Comparison of ENCODE assay signal across 1 mouse cellular context in genomic region chr5:118029420-118029819, GRCm38 (mm10).
TF ChIP-seq lines count a peak whose summit lies in the region.

No protein-coding gene starts in this region.

TF ChIP-seq in CH12.LX, 34 proteins besides CTCF, POLR2A, EP300 and RAD21 (continued from another document):
- TF ChIP-seq TBP (conservative IDR thresholded peaks at IDR 0.05; ENCODE audit: low read depth, low read length) (no peak), ETS1 (conservative IDR thresholded peaks at IDR 0.05; ENCODE audit: low read depth, low read length) (0 out of 2 replicates have a peak, but pooled peaks have one; percentile 19), IRF4 (IDR thresholded peaks at IDR 0.05; ENCODE audit: low read depth, low read length) (peak; percentile 34), ZC3H11A (IDR thresholded peaks at IDR 0.05; ENCODE audit: low read depth, low read length) (no peak), USF2 (conservative IDR thresholded peaks at IDR 0.05; ENCODE audit: low read depth, low read length) (peak; percentile 48; the same call in 1 of the 2 replicates), USF1 (IDR thresholded peaks at IDR 0.05; ENCODE audit: low read depth, low read length) (peak; percentile 76), MAFK (IDR thresholded peaks at IDR 0.05; ENCODE audit: insufficient replicate concordance, low read length) (peak; percentile 39; the same call in 1 of the 2 replicates), TCF12 (IDR thresholded peaks at IDR 0.05; ENCODE audit: low read depth, low read length) (0 out of 2 replicates have a peak, but pooled peaks have one; percentile 14), MEF2A (IDR thresholded peaks at IDR 0.05; ENCODE audit: borderline replicate concordance, low read depth, low read length) (0 out of 2 replicates have a peak, but pooled peaks have one; percentile 17), GABPA (IDR thresholded peaks at IDR 0.05; ENCODE audit: insufficient replicate concordance, low read depth, low read length) (no peak), SMC3 (IDR thresholded peaks at IDR 0.05; ENCODE audit: low read depth, low read length) (no peak), CHD2 (IDR thresholded peaks at IDR 0.05; ENCODE audit: low read length) (no peak)
